Mouse (Mus musculus) ES-E14 (cell line): ENCODE results near the gene Tmem40. TPM values are rescaled to one million over a fixed set of nuclear protein-coding genes. Genes with fewer than 3 reads are reported as not detected.

Experiments
- DNase-seq: peaks from one replicate; pipeline ENCODE4 v3.0.0-alpha.2; 2013; ENCODE audit warnings: low read depth, low spot score
- H3K27ac ChIP-seq: 2 replicates; pipeline ENCODE4 v1.5.1; 2012; ENCODE audit warnings: low read depth, mild to moderate bottlenecking, low read length, moderate library complexity, mixed read lengths; ENCODE audit not compliant: poor library complexity, insufficient read depth, severe bottlenecking
- H3K36me3 ChIP-seq: 2 replicates; pipeline ENCODE4 v1.6.1; 2012; ENCODE audit warnings: mild to moderate bottlenecking, low read length, moderate library complexity, mixed read lengths; ENCODE audit not compliant: control insufficient read depth, poor library complexity, insufficient read depth, severe bottlenecking
- H3K4me1 ChIP-seq, 2 experiments: fragments of 150-350 bp in 1 of 2; sonication (generic) in 1 of 2; 2 replicates each; pipeline ENCODE4 v1.6.1; 2012; ENCODE audit warnings: low read length in 2 of 2, mild to moderate bottlenecking in 1 of 2, mixed read lengths in 1 of 2; ENCODE audit not compliant: control insufficient read depth in 2 of 2, insufficient read depth in 2 of 2, poor library complexity in 1 of 2
- H3K4me3 ChIP-seq, 2 experiments: fragments of 150-350 bp in 1 of 2; sonication (generic) in 1 of 2; 2 replicates each; pipeline ENCODE4 v1.5.1; 2012; ENCODE audit warnings: low read length in 2 of 2, low read depth in 1 of 2, mild to moderate bottlenecking in 1 of 2, mixed read lengths in 1 of 2; ENCODE audit not compliant: insufficient read depth in 1 of 2, poor library complexity in 1 of 2, severe bottlenecking in 1 of 2
- H3K9ac ChIP-seq: 2 replicates; pipeline ENCODE4 v1.6.1; 2012; ENCODE audit warnings: low read depth, mild to moderate bottlenecking, low read length, mixed read lengths; ENCODE audit not compliant: poor library complexity, insufficient read depth, severe bottlenecking
- H3K9me3 ChIP-seq: fragments of 150-350 bp; sonication (generic); 2 replicates; pipeline ENCODE4 v1.6.1; 2012; ENCODE audit warnings: low read depth, mild to moderate bottlenecking, low read length; ENCODE audit not compliant: control insufficient read depth, insufficient read depth
- CHD2 ChIP-seq: IDR thresholded peaks from 2 replicates; pipeline ENCODE4 v1.6.1; 2014; ENCODE audit warnings: mild to moderate bottlenecking, low read depth, low read length, inconsistent platforms
- HCFC1 ChIP-seq: IDR thresholded peaks from 2 replicates; pipeline ENCODE4 v1.6.1; 2012; ENCODE audit warnings: low read length, inconsistent platforms, borderline replicate concordance; ENCODE audit not compliant: insufficient read depth
- MAFK ChIP-seq: IDR thresholded peaks from 2 replicates; pipeline ENCODE4 v1.6.1; 2014; ENCODE audit warnings: mild to moderate bottlenecking, low read depth, low read length, inconsistent platforms; ENCODE audit not compliant: insufficient read depth
- ZC3H11A ChIP-seq: IDR thresholded peaks from 2 replicates; pipeline ENCODE4 v1.6.1; 2012; ENCODE audit warnings: low read depth, mild to moderate bottlenecking, inconsistent platforms, low read length, borderline replicate concordance
- ZNF384 ChIP-seq: IDR thresholded peaks from 2 replicates; pipeline ENCODE4 v1.6.1; 2012; ENCODE audit warnings: low read depth, low read length, inconsistent platforms
- in situ Hi-C, 2 experiments: fragments of 600-800 bp; cut with MboI; formaldehyde crosslinking; loops; one replicate each; pipeline ENCODE4 v1.15.1; 2025; ENCODE audit warnings: low sequenced_read_pairs in 2 of 2, inconsistent platforms in 1 of 2; ENCODE audit not compliant: unreplicated experiment in 2 of 2
- total RNA-seq: library from RNA; depleted of rRNA; stranded (reverse); fragments of 300-350 nt; gene quantifications from 2 replicates; pipeline ENCODE4 v1.2.3, GENCODE M21; 2012; rRNA removed

The Tmem40 gene
- total RNA-seq, 1 experiment = 21.9 TPM

DNA sequence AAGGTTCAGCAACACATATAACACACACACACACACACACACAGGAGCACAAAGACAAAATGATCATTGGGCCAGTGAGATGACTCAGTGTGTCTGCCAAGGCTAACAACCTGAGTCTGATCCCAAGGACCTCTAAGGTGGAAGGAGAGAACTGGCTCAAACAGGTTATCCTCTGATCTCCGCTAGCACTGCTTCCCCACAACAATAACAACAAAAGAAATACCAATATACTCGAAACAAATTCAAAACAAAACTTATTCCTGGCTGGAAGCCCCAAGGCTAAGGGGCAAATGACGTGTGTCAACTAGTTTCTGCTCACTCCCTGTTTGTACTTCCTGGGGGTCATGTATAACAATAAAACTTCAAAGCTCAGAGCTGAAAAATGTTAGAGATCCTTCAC, 74.5 kb downstream of the Tmem40 start:
- no peak for TF ChIP-seq ZNF384
- TF ChIP-seq CHD2 = no peak
- TF ChIP-seq ZC3H11A = no peak
- TF ChIP-seq MAFK = no peak
- no peak for TF ChIP-seq HCFC1
- in situ Hi-C loops = no loop called here
- DNase-seq = no peak
- no peak overlapping the region for H3K9ac ChIP-seq
- no peak overlapping the region for H3K4me3 ChIP-seq
- no peak overlapping the region for H3K27ac ChIP-seq
- peaks cover 0 to 8% of the 10 kb centered on the region in 2 experiments; a peak in 2 of 4 replicates for H3K4me1 ChIP-seq
- H3K9me3 ChIP-seq = no peaks in the 10 kb centered on the region
- no peaks in the 10 kb centered on the region for H3K36me3 ChIP-seq

GRCm38 (mm10) chr6:115684851-115685646, 77.2 kb downstream of the Tmem40 start:
- peak overlapping the region; percentile 96 for H3K27ac ChIP-seq
- TF ChIP-seq MAFK (no peak), CHD2 (no peak), ZNF384 (no peak), ZC3H11A (no peak), HCFC1 (no peak)
- peaks cover 0 to 13% of the 10 kb centered on the region in 2 experiments; a peak in 2 of 4 replicates for H3K4me1 ChIP-seq
- H3K9ac ChIP-seq = peak overlapping the region; percentile 83
- H3K9me3 ChIP-seq = no peaks in the 10 kb centered on the region
- DNase-seq = peak; percentile 78
- in situ Hi-C loops = no loop called here
- peak overlapping the region; percentile 82 to 83 for H3K4me3 ChIP-seq
- H3K36me3 ChIP-seq = no peaks in the 10 kb centered on the region

GRCm38 (mm10) chr6:115684271-115684670, 77.9 kb downstream of the Tmem40 start:
- no peak for TF ChIP-seq HCFC1
- TF ChIP-seq MAFK = no peak
- no peak for TF ChIP-seq CHD2
- no peak for TF ChIP-seq ZNF384
- no peak for TF ChIP-seq ZC3H11A
- DNase-seq = no peak
- H3K4me1 ChIP-seq = peaks cover 0 to 13% of the 10 kb centered on the region in 2 experiments; a peak in 2 of 4 replicates
- in situ Hi-C loops = no loop called here
- H3K9me3 ChIP-seq = no peaks in the 10 kb centered on the region
- peak overlapping the region; percentile 83; the same call in 1 of the 2 replicates for H3K9ac ChIP-seq
- H3K4me3 ChIP-seq = peak overlapping the region; percentile 82 to 83
- peak overlapping the region; percentile 96; the same call in 1 of the 2 replicates for H3K27ac ChIP-seq
- no peaks in the 10 kb centered on the region for H3K36me3 ChIP-seq

DNA sequence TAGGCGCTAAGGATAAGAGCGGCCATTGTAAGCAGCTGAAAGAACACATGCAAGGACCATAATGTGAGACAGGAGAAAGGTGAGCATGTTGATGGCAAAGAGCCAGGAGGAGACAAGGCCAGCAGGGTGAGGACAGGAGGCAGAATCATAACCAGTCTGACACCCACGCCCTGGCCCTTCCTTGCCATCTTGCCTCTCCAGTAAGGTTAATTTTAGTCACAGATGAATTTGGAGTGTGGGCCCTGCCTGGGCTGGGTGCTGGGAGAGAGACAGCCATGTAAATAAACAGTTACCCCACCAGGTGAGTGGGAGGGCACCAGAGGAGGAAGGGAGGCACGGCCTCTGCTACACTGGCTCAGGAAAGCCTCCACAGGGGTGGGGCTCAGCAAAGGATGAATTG, 81.1 kb downstream of the Tmem40 start:
- Histone ChIP-seq H3K9ac (no peak overlapping the region), H3K4me3 (no peak overlapping the region), H3K36me3 (no peaks in the 10 kb centered on the region), H3K9me3 (no peaks in the 10 kb centered on the region), H3K4me1 (peaks cover 0 to 11% of the 10 kb centered on the region in 2 experiments; a peak in 2 of 4 replicates), H3K27ac (no peak overlapping the region)
- in situ Hi-C loops = no loop called here
- TF ChIP-seq CHD2 = no peak
- no peak for TF ChIP-seq ZC3H11A
- no peak for DNase-seq

Other genes with a start within 250 kb of the Tmem40 start
- gene Tsen2, start 217.7 kb downstream of the Tmem40 start, total RNA-seq = 35.9 and 43.3 TPM in 2 replicates
- 0.22 TPM in 1 of 2 replicates, not detected in the other for gene Mkrn2os, start 169.8 kb downstream of the Tmem40 start, total RNA-seq
- 17.8 and 22.0 TPM in 2 replicates for gene Mkrn2, start 160.5 kb downstream of the Tmem40 start, total RNA-seq
- gene Raf1, start 85.8 kb downstream of the Tmem40 start, total RNA-seq = 128 and 140 TPM in 2 replicates
- 10.7 and 10.8 TPM in 2 replicates for gene Cand2, start 12.1 kb upstream of the Tmem40 start, total RNA-seq
- 2,783 and 3,173 TPM in 2 replicates for gene Rpl32, start 46.3 kb upstream of the Tmem40 start, total RNA-seq
- 1.3 and 1.4 TPM in 2 replicates for gene Efcab12, start 76.0 kb upstream of the Tmem40 start, total RNA-seq
- gene Mbd4, start 91.0 kb upstream of the Tmem40 start, total RNA-seq = 15.1 and 18.8 TPM in 2 replicates
- 8.5 and 10.4 TPM in 2 replicates for gene Ift122, start 91.1 kb upstream of the Tmem40 start, total RNA-seq
- gene Rho, start 169.3 kb upstream of the Tmem40 start, total RNA-seq = 0.13 and 0.42 TPM in 2 replicates
- not detected in 2 replicates for gene H1foo, start 182.5 kb upstream of the Tmem40 start, total RNA-seq
- 2.6 and 8.7 TPM in 2 replicates for gene Plxnd1, start 232.6 kb upstream of the Tmem40 start, total RNA-seq